ENCODE assay signal across 14 mouse cellular contexts in genomic region chr4:133113351-133113882, GRCm38 (mm10). TPM values are rescaled to one million over a fixed set of nuclear protein-coding genes. Genes with fewer than 3 reads are reported as not detected.
DNase-seq lines count a peak whose midpoint lies in the region; ATAC-seq lines count a peak whose summit lies in the region.
"Had no signal": no experiment of that assay in that cellular context is flagged by ENCODE, and none has a peak within 500 bp of the region (broad histone marks: within the 10 kb centered on the region; RNA-seq: fewer than 3 reads in every experiment).

No protein-coding gene starts in this region.

- intact Hi-C loops in left cerebral cortex, postnatal 14 days (cut with DNase I), result no loop called here

- H3K36me3 ChIP-seq in intestine, embryonic 16.5 days (ENCODE audit: control insufficient read depth, insufficient read depth, low read length), result no peaks in the 10 kb centered on the region
- H3K36me3 ChIP-seq in intestine, embryonic 15.5 days, result no peaks in the 10 kb centered on the region
- no peaks in the 10 kb centered on the region for H3K36me3 ChIP-seq in embryonic facial prominence, embryonic 10.5 days (replicated peaks)
- no peaks in the 10 kb centered on the region for H3K36me3 ChIP-seq in limb, embryonic 12.5 days
- no peaks in the 10 kb centered on the region for H3K36me3 ChIP-seq in hindbrain, embryonic 12.5 days
- H3K36me3 ChIP-seq: neural tube, embryonic 13.5 days had no signal

- 0 out of 2 replicates have a peak overlapping the region, but pooled peaks have one; percentile 6 for H3K27ac ChIP-seq in intestine, embryonic 16.5 days (ENCODE audit: low read length)
- H3K27ac ChIP-seq in intestine, embryonic 15.5 days, result no peak overlapping the region
- H3K27ac ChIP-seq in embryonic facial prominence, embryonic 10.5 days (replicated peaks), result peak overlapping the region; percentile 63
- peak overlapping the region; percentile 24; the same call in 1 of the 2 replicates for H3K27ac ChIP-seq in limb, embryonic 12.5 days
- no peak overlapping the region for H3K27ac ChIP-seq in hindbrain, embryonic 12.5 days
- H3K27ac ChIP-seq: neural tube, embryonic 13.5 days had no signal

- H3K27me3 ChIP-seq in intestine, embryonic 16.5 days (replicated peaks; ENCODE audit: control insufficient read depth, insufficient read depth, low read length), result no peaks in the 10 kb centered on the region
- no peaks in the 10 kb centered on the region for H3K27me3 ChIP-seq in intestine, embryonic 15.5 days (replicated peaks)
- H3K27me3 ChIP-seq in embryonic facial prominence, embryonic 10.5 days (replicated peaks; ENCODE audit: low read depth, poor library complexity, severe bottlenecking), result no peaks in the 10 kb centered on the region
- no peaks in the 10 kb centered on the region for H3K27me3 ChIP-seq in limb, embryonic 12.5 days
- no peaks in the 10 kb centered on the region for H3K27me3 ChIP-seq in hindbrain, embryonic 12.5 days
- H3K27me3 ChIP-seq: neural tube, embryonic 13.5 days had no signal

- H3K9me3 ChIP-seq in intestine, embryonic 16.5 days (ENCODE audit: control insufficient read depth, low read length), result no peaks in the 10 kb centered on the region
- no peaks in the 10 kb centered on the region for H3K9me3 ChIP-seq in intestine, embryonic 15.5 days
- no peaks in the 10 kb centered on the region for H3K9me3 ChIP-seq in embryonic facial prominence, embryonic 10.5 days
- H3K9me3 ChIP-seq in limb, embryonic 12.5 days, result no peaks in the 10 kb centered on the region
- no peaks in the 10 kb centered on the region for H3K9me3 ChIP-seq in hindbrain, embryonic 12.5 days (replicated peaks)
- H3K9me3 ChIP-seq: neural tube, embryonic 13.5 days had no signal

- no peak for ATAC-seq in intestine, embryonic 16.5 days
- ATAC-seq in intestine, embryonic 15.5 days, result no peak
- ATAC-seq in limb, embryonic 12.5 days (ENCODE audit: insufficient number of reproducible peaks, insufficient read depth, low FRiP score, low TSS enrichment, low read depth), result no peak
- no peak for ATAC-seq in hindbrain, embryonic 12.5 days (ENCODE audit: low FRiP score)
- ATAC-seq: inflammation-experienced regulatory T-cells, adult 6 months; midbrain, embryonic 16.5 days had no signal

- WGBS in intestine, embryonic 16.5 days, result 57% methylated on average over 6 of the region's 6 CpGs
- 50% methylated on average over 6 of the region's 6 CpGs for WGBS in intestine, embryonic 15.5 days
- WGBS in embryonic facial prominence, embryonic 10.5 days, result 62% methylated on average over 6 of the region's 6 CpGs
- 36% methylated on average over 6 of the region's 6 CpGs for WGBS in limb, embryonic 12.5 days
- 55% methylated on average over 6 of the region's 6 CpGs for WGBS in hindbrain, embryonic 12.5 days

- no peak overlapping the region for H3K4me2 ChIP-seq in intestine, embryonic 16.5 days (ENCODE audit: low read depth, low read length)
- no peak overlapping the region for H3K4me2 ChIP-seq in intestine, embryonic 15.5 days (replicated peaks)
- H3K4me2 ChIP-seq in limb, embryonic 12.5 days, result no peak overlapping the region
- H3K4me2 ChIP-seq in hindbrain, embryonic 12.5 days (replicated peaks), result no peak overlapping the region
- H3K4me2 ChIP-seq: neural tube, embryonic 13.5 days had no signal

- no peak overlapping the region for H3K4me3 ChIP-seq in intestine, embryonic 16.5 days (ENCODE audit: low read length)
- no peak overlapping the region for H3K4me3 ChIP-seq in intestine, embryonic 15.5 days (replicated peaks)
- H3K4me3 ChIP-seq in embryonic facial prominence, embryonic 10.5 days, result no peak overlapping the region
- H3K4me3 ChIP-seq in limb, embryonic 12.5 days (replicated peaks), result no peak overlapping the region
- no peak overlapping the region for H3K4me3 ChIP-seq in hindbrain, embryonic 12.5 days
- H3K4me3 ChIP-seq: erythroblast, embryonic 14.5 days; neural tube, embryonic 13.5 days had no signal

- no peak for DNase-seq in embryonic facial prominence, embryonic 10.5 days (ENCODE audit: low spot score)
- peak; percentile 22 to 61 for DNase-seq in thymus, postnatal 36 days
- DNase-seq in left cerebral cortex, postnatal 14 days (ENCODE audit: low spot score in 2 of 2), result no peak
- DNase-seq: cerebellum, adult 11 months; kidney, postnatal 36 days; lung, postnatal 36 days had no signal

- H3K9ac ChIP-seq in intestine, embryonic 16.5 days (ENCODE audit: low read depth, low read length), result no peak overlapping the region
- no peak overlapping the region for H3K9ac ChIP-seq in intestine, embryonic 15.5 days
- H3K9ac ChIP-seq in limb, embryonic 12.5 days (replicated peaks), result no peak overlapping the region
- no peak overlapping the region for H3K9ac ChIP-seq in hindbrain, embryonic 12.5 days
- H3K9ac ChIP-seq: neural tube, embryonic 13.5 days had no signal

- peaks cover 21% of the 10 kb centered on the region for H3K4me1 ChIP-seq in intestine, embryonic 16.5 days (ENCODE audit: control insufficient read depth, insufficient read depth, low read length)
- H3K4me1 ChIP-seq in intestine, embryonic 15.5 days (replicated peaks), result peaks cover 28% of the 10 kb centered on the region
- peaks cover 60% of the 10 kb centered on the region for H3K4me1 ChIP-seq in embryonic facial prominence, embryonic 10.5 days
- H3K4me1 ChIP-seq in limb, embryonic 12.5 days (replicated peaks), result peaks cover 53% of the 10 kb centered on the region
- H3K4me1 ChIP-seq in hindbrain, embryonic 12.5 days, result peaks cover 24% of the 10 kb centered on the region

RNA-seq across cellular contexts. Expression of gene Wasf2, which starts 16.9 kb away (rescaled TPM):
- polyA plus RNA-seq in intestine, embryonic 16.5 days (2015; fragmentation: Nextera tagmentation; extraction: Ambion mirVana), result 76.9 and 81.9 TPM in 2 replicates
- 92.5 and 115 TPM in 2 replicates for polyA plus RNA-seq in intestine, embryonic 15.5 days (2015; fragmentation: Nextera tagmentation; extraction: Ambion mirVana)
- polyA plus RNA-seq in embryonic facial prominence, embryonic 10.5 days (2016; fragmentation: Nextera tagmentation; extraction: Ambion mirVana), result 66.7 and 73.0 TPM in 2 replicates
- 73.8 and 81.6 TPM in 2 replicates for polyA plus RNA-seq in limb, embryonic 12.5 days (2016; fragmentation: Nextera tagmentation; extraction: Ambion mirVana)
- 49.0 and 49.1 TPM in 2 replicates for polyA plus RNA-seq in hindbrain, embryonic 12.5 days (2016; fragmentation: Nextera tagmentation; extraction: Ambion mirVana)
- total RNA-seq in left cerebral cortex, postnatal 14 days (2021), result 10 to 100 TPM; 27.3 to 34.8 TPM

Comparison
In these comparisons a context has a peak if more than half of its experiments do, and no peak if none do; other contexts are left out.
1. H3K27ac ChIP-seq: peak in intestine, embryonic 16.5 days (single experiment), embryonic facial prominence, embryonic 10.5 days (single experiment) and limb, embryonic 12.5 days (single experiment); none in intestine, embryonic 15.5 days (single experiment) and hindbrain, embryonic 12.5 days (single experiment).
2. DNase-seq: peak in thymus, postnatal 36 days (2 of 2); none in embryonic facial prominence, embryonic 10.5 days (single experiment) and left cerebral cortex, postnatal 14 days (0 of 2).